Mouse (Mus musculus): Measurements from ENCODE around the gene Snx9. TPM values are rescaled to one million over a fixed set of nuclear protein-coding genes. Genes with fewer than 3 reads are reported as not detected.

The Snx9 gene
- polyA plus RNA-seq, 1 experiment from 2014 or later: 7.5 TPM

DNA sequence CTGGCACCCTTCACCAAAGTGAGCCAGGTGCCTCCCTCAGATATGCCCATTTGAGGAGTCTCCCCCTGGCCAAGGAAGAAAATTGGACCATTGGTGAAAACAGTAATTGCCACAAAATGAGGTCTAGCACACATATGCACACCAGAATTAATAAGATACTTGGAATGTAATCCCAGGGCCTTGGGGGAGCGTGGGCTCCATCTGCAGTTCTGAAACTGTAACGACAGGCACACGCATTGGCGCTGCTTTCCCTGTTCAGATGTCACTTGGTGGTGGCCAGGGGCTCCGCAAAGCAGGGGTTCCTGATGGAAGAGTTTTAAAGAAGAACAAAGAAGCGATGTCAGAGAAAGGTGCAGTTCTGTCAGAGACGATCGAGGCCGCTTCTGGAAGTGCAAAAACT is 82.2 kb downstream of the Snx9 start:
- Histone ChIP-seq H3K27me3 (no peaks in the 10 kb centered on the region), H3K36me3 (peaks cover 40% of the 10 kb centered on the region), H3K4me2 (no peak overlapping the region), H3K9me3 (no peaks in the 10 kb centered on the region), H3K4me3 (no peak overlapping the region), H3K4me1 (replicated peaks) (no peaks in the 10 kb centered on the region), H3K27ac (no peak overlapping the region), H3K9ac (no peak overlapping the region)
- no peak for ATAC-seq (ENCODE audit: low FRiP score)
- 73% methylated on average over 9 of the region's 9 CpGs for WGBS

- no peak overlapping the region for H3K9ac ChIP-seq
- no peak overlapping the region for H3K4me2 ChIP-seq
- H3K27me3 ChIP-seq: no peaks in the 10 kb centered on the region
- peaks cover 35% of the 10 kb centered on the region for H3K36me3 ChIP-seq
- 60% methylated on average over 8 of the region's 8 CpGs for WGBS
- no peaks in the 10 kb centered on the region for H3K9me3 ChIP-seq
- H3K4me3 ChIP-seq: no peak overlapping the region
- no peak for ATAC-seq (ENCODE audit: low FRiP score)
- H3K4me1 ChIP-seq (replicated peaks): no peaks in the 10 kb centered on the region
- H3K27ac ChIP-seq: no peak overlapping the region
Measured at GRCm38 (mm10) chr17:5924238-5924637, 83.1 kb downstream of the Snx9 start.

GRCm38 (mm10) chr17:5926710-5927109 is 85.6 kb downstream of the Snx9 start:
- Histone ChIP-seq H3K27ac (no peak overlapping the region), H3K27me3 (no peaks in the 10 kb centered on the region), H3K4me1 (replicated peaks) (no peaks in the 10 kb centered on the region), H3K36me3 (peaks cover 23% of the 10 kb centered on the region), H3K9ac (no peak overlapping the region), H3K4me2 (no peak overlapping the region), H3K9me3 (no peaks in the 10 kb centered on the region), H3K4me3 (no peak overlapping the region)
- no peak for ATAC-seq (ENCODE audit: low FRiP score)
- 85% methylated on average over 7 of the region's 7 CpGs for WGBS

- peaks cover 23% of the 10 kb centered on the region for H3K36me3 ChIP-seq
- ATAC-seq (ENCODE audit: low FRiP score): no peak
- H3K4me2 ChIP-seq: no peak overlapping the region
- no peak overlapping the region for H3K4me3 ChIP-seq
- no peak overlapping the region for H3K27ac ChIP-seq
- 89% methylated on average over 6 of the region's 6 CpGs for WGBS
- H3K9ac ChIP-seq: no peak overlapping the region
- H3K4me1 ChIP-seq (replicated peaks): no peaks in the 10 kb centered on the region
- H3K27me3 ChIP-seq: no peaks in the 10 kb centered on the region
- H3K9me3 ChIP-seq: no peaks in the 10 kb centered on the region
Measured at GRCm38 (mm10) chr17:5929031-5929430, 87.9 kb downstream of the Snx9 start.

DNA sequence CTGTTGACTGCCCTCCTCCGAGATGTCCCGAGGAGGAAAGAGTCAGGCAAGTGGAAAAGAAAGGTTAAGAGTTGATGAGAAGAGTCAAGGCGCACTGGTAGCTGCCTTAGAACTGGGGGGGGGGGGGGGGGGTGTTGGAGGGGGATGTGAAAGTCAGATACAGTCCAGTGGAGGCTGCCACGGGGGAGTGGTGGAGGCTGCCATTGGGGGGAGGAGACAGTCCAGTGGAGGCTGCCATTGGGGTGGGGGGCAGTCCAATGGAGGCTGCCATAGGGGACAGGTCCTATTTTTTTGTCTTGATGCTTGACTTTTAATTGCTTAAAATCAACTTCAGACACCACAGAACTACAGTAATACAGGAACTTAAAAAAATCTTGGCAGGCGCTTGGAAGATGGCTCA is 91.0 kb downstream of the Snx9 start:
- H3K4me3 ChIP-seq: no peak overlapping the region
- peaks cover under 1% of the 10 kb centered on the region; the same call in 1 of the 2 replicates for H3K27me3 ChIP-seq
- ATAC-seq (ENCODE audit: low FRiP score): no peak
- no peak overlapping the region for H3K9ac ChIP-seq
- H3K27ac ChIP-seq: no peak overlapping the region
- H3K36me3 ChIP-seq: peaks cover 16% of the 10 kb centered on the region
- WGBS: 86% methylated on average over 5 of the region's 5 CpGs
- H3K9me3 ChIP-seq: no peaks in the 10 kb centered on the region
- no peak overlapping the region for H3K4me2 ChIP-seq
- H3K4me1 ChIP-seq (replicated peaks): peaks cover 18% of the 10 kb centered on the region

- Histone ChIP-seq H3K4me3 (peak overlapping the region; percentile 42), H3K9me3 (no peaks in the 10 kb centered on the region), H3K27me3 (peaks cover 15% of the 10 kb centered on the region), H3K36me3 (no peaks in the 10 kb centered on the region), H3K4me1 (replicated peaks) (peaks cover 18% of the 10 kb centered on the region), H3K27ac (no peak overlapping the region), H3K9ac (peak overlapping the region; percentile 56), H3K4me2 (peak overlapping the region; percentile 69)
- peak; percentile 80 for ATAC-seq (ENCODE audit: low FRiP score)
- WGBS: under 1% methylated on average over 30 of the region's 30 CpGs
Measured at GRCm38 (mm10) chr17:5934554-5935324, 93.6 kb downstream of the Snx9 start.

DNA sequence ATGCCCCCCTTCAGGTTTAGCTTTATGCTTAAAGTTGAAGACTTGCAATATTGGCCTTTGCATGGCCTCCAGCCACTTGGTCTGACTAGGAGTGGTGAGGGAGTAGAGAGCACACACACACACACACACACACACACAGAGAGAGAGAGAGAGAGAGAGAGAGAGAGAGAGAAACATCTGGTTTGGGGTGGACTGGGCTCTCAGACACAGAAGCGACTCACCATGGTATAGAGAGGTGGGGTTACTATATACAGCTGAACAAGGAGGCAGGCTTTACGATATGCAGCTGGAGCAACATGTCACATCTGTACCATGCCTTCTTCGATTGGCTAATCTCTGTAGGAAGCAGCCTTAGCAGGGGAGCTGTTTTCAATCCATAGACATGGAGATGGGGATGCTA is 94.6 kb downstream of the Snx9 start:
- no peaks in the 10 kb centered on the region for H3K9me3 ChIP-seq
- H3K4me1 ChIP-seq (replicated peaks): peaks cover 20% of the 10 kb centered on the region
- no peaks in the 10 kb centered on the region for H3K36me3 ChIP-seq
- no peak overlapping the region for H3K27ac ChIP-seq
- no peak overlapping the region for H3K4me3 ChIP-seq
- WGBS: 45% methylated on average over 3 of the region's 3 CpGs
- H3K4me2 ChIP-seq: peak overlapping the region; percentile 69; the same call in 1 of the 2 replicates
- no peak overlapping the region for H3K9ac ChIP-seq
- ATAC-seq (ENCODE audit: low FRiP score): no peak
- peaks cover 24% of the 10 kb centered on the region for H3K27me3 ChIP-seq

DNA sequence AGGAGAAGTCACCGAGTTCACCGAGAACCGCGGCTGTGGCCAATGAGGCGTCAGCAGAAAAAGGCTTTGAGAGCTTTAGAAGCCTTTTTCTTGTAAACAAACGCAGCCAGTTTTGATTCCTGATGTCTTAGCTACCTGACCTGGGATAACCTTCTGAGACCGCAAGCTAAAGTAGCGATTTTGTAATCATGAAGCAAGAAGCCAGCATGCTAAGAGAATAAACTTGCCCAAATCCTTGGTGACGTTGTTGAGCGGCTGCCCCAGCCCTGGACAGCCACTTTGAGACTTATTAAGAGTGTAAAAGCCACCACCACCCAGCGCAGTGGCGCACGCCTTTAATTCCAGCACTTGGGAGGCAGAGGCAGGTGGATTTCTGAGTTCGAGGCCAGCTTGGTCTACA is 95.1 kb downstream of the Snx9 start:
- ATAC-seq (ENCODE audit: low FRiP score): no peak
- peaks cover 27% of the 10 kb centered on the region for H3K27me3 ChIP-seq
- WGBS: 44% methylated on average over 14 of the region's 14 CpGs

DNA sequence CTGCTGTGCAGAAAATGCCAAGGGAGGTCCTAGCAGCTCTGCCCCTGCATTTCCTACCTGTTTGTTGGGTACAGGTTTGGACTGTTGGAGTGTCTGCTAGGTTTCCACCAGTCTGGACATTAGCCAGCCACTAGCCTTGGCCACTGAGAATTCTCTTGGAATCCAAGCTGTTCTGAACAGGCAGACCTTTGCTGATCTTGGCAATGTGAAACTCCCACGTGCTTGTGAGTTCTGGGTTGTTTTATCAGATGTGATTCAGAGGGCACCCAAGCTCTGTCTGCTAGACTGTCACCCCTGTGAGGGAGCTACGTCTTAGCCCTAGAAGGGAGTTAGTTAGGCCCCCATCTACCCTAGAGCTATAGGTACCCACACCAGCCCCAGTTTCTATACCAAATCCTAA is 96.3 kb downstream of the Snx9 start:
- Histone ChIP-seq H3K27me3 (peaks cover 39% of the 10 kb centered on the region), H3K9ac (no peak overlapping the region), H3K4me2 (no peak overlapping the region), H3K27ac (no peak overlapping the region), H3K4me3 (no peak overlapping the region), H3K36me3 (no peaks in the 10 kb centered on the region), H3K9me3 (no peaks in the 10 kb centered on the region), H3K4me1 (replicated peaks) (peaks cover 28% of the 10 kb centered on the region)
- 81% methylated on average over 2 of the region's 2 CpGs for WGBS
- ATAC-seq (ENCODE audit: low FRiP score): no peak

More for the DNA sequence above, 95.1 kb downstream of the Snx9 start:
- H3K36me3 ChIP-seq: no peaks in the 10 kb centered on the region
- H3K4me2 ChIP-seq: no peak overlapping the region
- H3K9me3 ChIP-seq: no peaks in the 10 kb centered on the region
- H3K4me3 ChIP-seq: no peak overlapping the region
- no peak overlapping the region for H3K9ac ChIP-seq
- H3K4me1 ChIP-seq (replicated peaks): peaks cover 22% of the 10 kb centered on the region
- H3K27ac ChIP-seq: no peak overlapping the region

DNA sequence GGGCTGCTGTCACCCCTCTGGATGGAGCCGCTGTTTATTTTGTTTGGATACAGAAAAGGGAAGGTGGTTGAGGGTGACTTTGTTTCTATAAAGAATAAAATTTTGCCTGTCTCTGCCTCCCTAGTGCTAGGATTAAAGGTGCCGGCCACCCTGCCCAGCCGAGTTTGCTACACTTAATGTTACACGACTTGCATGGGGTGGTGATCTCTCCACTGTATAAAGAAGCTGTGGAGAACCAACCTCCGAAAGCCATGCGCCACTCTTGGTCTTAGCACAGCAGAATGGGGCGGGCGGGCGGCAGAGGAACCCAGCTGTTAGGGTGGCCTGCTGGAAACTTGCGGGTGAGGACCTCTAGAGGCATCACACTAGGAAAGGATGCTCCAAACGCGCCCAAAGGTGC is 98.7 kb downstream of the Snx9 start:
- H3K27me3 ChIP-seq: peaks cover 46% of the 10 kb centered on the region
- H3K9me3 ChIP-seq: no peaks in the 10 kb centered on the region
- H3K4me1 ChIP-seq (replicated peaks): peaks cover 22% of the 10 kb centered on the region
- H3K4me2 ChIP-seq: no peak overlapping the region
- no peak overlapping the region for H3K27ac ChIP-seq
- H3K9ac ChIP-seq: no peak overlapping the region
- no peak overlapping the region for H3K4me3 ChIP-seq
- ATAC-seq (ENCODE audit: low FRiP score): no peak
- H3K36me3 ChIP-seq: no peaks in the 10 kb centered on the region
- WGBS: 61% methylated on average over 12 of the region's 12 CpGs

GRCm38 (mm10) chr17:5940792-5941191 is 99.7 kb downstream of the Snx9 start:
- under 1% methylated on average over 28 of the region's 38 CpGs for WGBS
- H3K4me3 ChIP-seq: peak overlapping the region; percentile 46
- no peak overlapping the region for H3K27ac ChIP-seq
- H3K36me3 ChIP-seq: no peaks in the 10 kb centered on the region
- peak overlapping the region; percentile 65 for H3K4me2 ChIP-seq
- H3K9me3 ChIP-seq: no peaks in the 10 kb centered on the region
- H3K9ac ChIP-seq: peak overlapping the region; percentile 51; the same call in 1 of the 2 replicates
- peaks cover 14% of the 10 kb centered on the region for H3K4me1 ChIP-seq (replicated peaks)
- H3K27me3 ChIP-seq: peaks cover 46% of the 10 kb centered on the region
- peak; percentile 65 for ATAC-seq (ENCODE audit: low FRiP score)

- H3K4me3 ChIP-seq: peak within 1 kb of the TSS; percentile 46
- ATAC-seq (ENCODE audit: low FRiP score): peak; percentile 77
- H3K9ac ChIP-seq: peak within 1 kb of the TSS; percentile 65
- H3K36me3 ChIP-seq: no peaks in the 10 kb centered on the region
- peaks cover 10% of the 10 kb centered on the region for H3K4me1 ChIP-seq (replicated peaks)
- peaks cover 46% of the 10 kb centered on the region for H3K27me3 ChIP-seq
- H3K27ac ChIP-seq: no peak within 1 kb of the TSS
- WGBS: under 1% methylated on average over 46 of the region's 52 CpGs
- peak within 1 kb of the TSS; percentile 65 for H3K4me2 ChIP-seq
- H3K9me3 ChIP-seq: no peaks in the 10 kb centered on the region
Measured at GRCm38 (mm10) chr17:5941230-5942043, 100.3 kb downstream of the Snx9 start, which contains the start of gene Synj2. Gene Synj2, plus strand, starts transcription at chr17:5941280.
